Mouse (Mus musculus) layer of hippocampus, adult 2 months (tissue): ENCODE results near the gene Cdkl2. TPM values are rescaled to one million over a fixed set of nuclear protein-coding genes. Genes with fewer than 3 reads are reported as not detected.

Experiments
- DNase-seq, 2 experiments: peaks; one replicate each; pipeline ENCODE4 v3.0.0; 2022; ENCODE audit warnings: low spot score in 2 of 2
- H3K27ac ChIP-seq: fragments of 200-600 bp; 2 replicates; pipeline ENCODE4 v1.8.1; 2022
- H3K4me3 ChIP-seq: fragments of 200-600 bp; 2 replicates; pipeline ENCODE4 v1.8.1; 2022; ENCODE audit warnings: mild to moderate bottlenecking
- CTCF ChIP-seq: fragments of 200-600 bp; conservative IDR thresholded peaks from 2 replicates; pipeline ENCODE4 v1.8.1; 2022; ENCODE audit warnings: antibody characterized with exemption, mild to moderate bottlenecking, moderate library complexity
- total RNA-seq, 2 experiments: library from RNA; stranded (reverse); gene quantifications; 2 replicates each; pipeline ENCODE4 v1.2.3; 2021

Gene Cdkl2
- total RNA-seq, 2 experiments from 2014 or later = 36.2 to 38.0 TPM

GRCm38 (mm10) chr5:91987236-91987635, 56.4 kb downstream of the Cdkl2 start, which contains the start of gene Odaph:
Gene Odaph (plus strand): TSS chr5:91987475.
- no peak for TF ChIP-seq CTCF
- no peak for DNase-seq
- Histone ChIP-seq H3K4me3 (no peak within 1 kb of the TSS), H3K27ac (no peak within 1 kb of the TSS)

GRCm38 (mm10) chr5:91985721-91986120, 58.0 kb downstream of the Cdkl2 start:
- DNase-seq = no peak
- Histone ChIP-seq H3K4me3 (no peak overlapping the region), H3K27ac (no peak overlapping the region)
- no peak for TF ChIP-seq CTCF

- no peak for DNase-seq
- no peak for TF ChIP-seq CTCF
- Histone ChIP-seq H3K4me3 (no peak overlapping the region), H3K27ac (no peak overlapping the region)
Observed at GRCm38 (mm10) chr5:91983490-91983889, 60.2 kb downstream of the Cdkl2 start.

- no peak overlapping the region for H3K4me3 ChIP-seq
- TF ChIP-seq CTCF = no peak
- no peak overlapping the region for H3K27ac ChIP-seq
- no peak for DNase-seq
Observed at GRCm38 (mm10) chr5:91981176-91981840, 62.4 kb downstream of the Cdkl2 start.

- no peak for TF ChIP-seq CTCF
- H3K27ac ChIP-seq = no peak overlapping the region
- no peak for DNase-seq
Observed at GRCm38 (mm10) chr5:91977397-91977770, 66.3 kb downstream of the Cdkl2 start.

GRCm38 (mm10) chr5:91976566-91977396, 66.9 kb downstream of the Cdkl2 start:
- no peak overlapping the region for H3K27ac ChIP-seq
- no peak for TF ChIP-seq CTCF
- no peak for DNase-seq

More at GRCm38 (mm10) chr5:91977397-91977770, 66.3 kb downstream of the Cdkl2 start:
- no peak overlapping the region for H3K4me3 ChIP-seq

GRCm38 (mm10) chr5:91975758-91976157, 67.9 kb downstream of the Cdkl2 start:
- no peak overlapping the region for H3K4me3 ChIP-seq
- no peak for TF ChIP-seq CTCF
- no peak overlapping the region for H3K27ac ChIP-seq
- DNase-seq = no peak

More at GRCm38 (mm10) chr5:91976566-91977396, 66.9 kb downstream of the Cdkl2 start:
- H3K4me3 ChIP-seq = no peak overlapping the region

- Histone ChIP-seq H3K27ac (no peak overlapping the region), H3K4me3 (no peak overlapping the region)
- DNase-seq = no peak
- TF ChIP-seq CTCF = no peak
Observed at GRCm38 (mm10) chr5:91974002-91974401, 69.7 kb downstream of the Cdkl2 start.

- DNase-seq = no peak
- no peak for TF ChIP-seq CTCF
- Histone ChIP-seq H3K27ac (no peak overlapping the region), H3K4me3 (no peak overlapping the region)
Observed at GRCm38 (mm10) chr5:91972046-91972445, 71.6 kb downstream of the Cdkl2 start.

- H3K27ac ChIP-seq = peak within 1 kb of the TSS; percentile 96
- DNase-seq = peak; percentile 86 to 93
- peak; percentile 41; the same call in 1 of the 2 replicates for TF ChIP-seq CTCF
- H3K4me3 ChIP-seq = peak within 1 kb of the TSS; percentile 58
Observed at GRCm38 (mm10) chr5:91962639-91963440, 80.8 kb downstream of the Cdkl2 start, which contains the start of gene Rchy1. Gene Rchy1 (minus strand): TSS chr5:91963068.

GRCm38 (mm10) chr5:91962259-91962638, 81.4 kb downstream of the Cdkl2 start:
- DNase-seq = no peak
- H3K27ac ChIP-seq = peak overlapping the region; percentile 96
- TF ChIP-seq CTCF = no peak
- peak overlapping the region; percentile 58 for H3K4me3 ChIP-seq

GRCm38 (mm10) chr5:91961370-91961769, 82.3 kb downstream of the Cdkl2 start:
- H3K27ac ChIP-seq = peak overlapping the region; percentile 96
- no peak for TF ChIP-seq CTCF
- peak overlapping the region; percentile 58 for H3K4me3 ChIP-seq
- no peak for DNase-seq
